Mouse (Mus musculus) liver, postnatal 0 days (tissue): ENCODE measurements around the gene Cct5. TPM values are rescaled to one million over a fixed set of nuclear protein-coding genes. Genes with fewer than 3 reads are reported as not detected.

Experiments
- ATAC-seq: fragments of 200-750 bp; cut with Nextera tagmentation; 2 replicates; pipeline ENCODE4 v1.8.0; 2017; ENCODE audit warnings: mild to moderate bottlenecking, moderate library complexity
- DNase-seq: peaks from one replicate; pipeline ENCODE4 v3.0.0-alpha.2; 2016
- H3K27ac ChIP-seq: fragments of 300-500 bp; sonication (generic); 2 replicates; pipeline ENCODE4 v1.5.1; 2014; ENCODE audit warnings: antibody characterized with exemption, moderate library complexity, mild to moderate bottlenecking, low read depth
- H3K27me3 ChIP-seq: fragments of 300-500 bp; sonication (generic); 2 replicates; pipeline ENCODE4 v1.6.1; 2014; ENCODE audit warnings: low read length, control low read depth, mixed read lengths; ENCODE audit not compliant: insufficient read depth
- H3K36me3 ChIP-seq: fragments of 300-500 bp; sonication (generic); replicated peaks from 2 replicates; pipeline ENCODE4 v1.6.1; 2014; ENCODE audit warnings: mild to moderate bottlenecking, control low read depth, low read length, moderate library complexity, mixed read lengths; ENCODE audit not compliant: insufficient read depth
- H3K4me1 ChIP-seq: fragments of 300-500 bp; sonication (generic); 2 replicates; pipeline ENCODE4 v1.6.1; 2014; ENCODE audit warnings: antibody characterized with exemption, mild to moderate bottlenecking, control low read depth; ENCODE audit not compliant: insufficient read depth
- H3K4me2 ChIP-seq: fragments of 300-500 bp; sonication (generic); 2 replicates; pipeline ENCODE4 v1.6.1; 2014; ENCODE audit warnings: low read depth, mild to moderate bottlenecking, low read length, moderate library complexity, mixed read lengths
- H3K4me3 ChIP-seq: fragments of 300-500 bp; sonication (generic); 2 replicates; pipeline ENCODE4 v1.5.1; 2014; ENCODE audit warnings: low read depth, low read length
- H3K9ac ChIP-seq: fragments of 300-500 bp; sonication (generic); replicated peaks from 2 replicates; pipeline ENCODE4 v1.6.1; 2014; ENCODE audit warnings: mild to moderate bottlenecking, moderate library complexity
- H3K9me3 ChIP-seq: fragments of 300-500 bp; sonication (generic); 2 replicates; pipeline ENCODE4 v1.6.1; 2016; ENCODE audit warnings: mild to moderate bottlenecking, control low read depth, low read length, mixed read lengths
- CTCF ChIP-seq: sonication (generic); IDR thresholded peaks from 2 replicates; pipeline ENCODE4 v1.5.1; 2016; ENCODE audit warnings: antibody characterized with exemption, low read depth
- EP300 ChIP-seq: IDR thresholded peaks from 2 replicates; pipeline ENCODE4 v1.6.1; 2016; ENCODE audit warnings: antibody characterized with exemption, low read depth, mild to moderate bottlenecking
- WGBS: fragments of 180-500 bp; shearing (Covaris S2); extraction: QIAGEN DNeasy Blood & Tissue Kit; methylation state at CpG from one replicate; pipeline ENCODE4 v1.1.7; 2014; ENCODE audit not compliant: insufficient replicate concordance; 5-methylcytosine and 5-hydroxymethylcytosine counted together
- polyA plus RNA-seq: library from polyadenylated mRNA; unstranded; fragments of >200 nt; fragmentation: Nextera tagmentation; extraction: Ambion mirVana; gene quantifications from 2 replicates; pipeline ENCODE4 v1.2.1, GENCODE M21; 2015

Gene Cct5
- polyA plus RNA-seq, 1 experiment from 2014 or later, result 168 TPM

DNA sequence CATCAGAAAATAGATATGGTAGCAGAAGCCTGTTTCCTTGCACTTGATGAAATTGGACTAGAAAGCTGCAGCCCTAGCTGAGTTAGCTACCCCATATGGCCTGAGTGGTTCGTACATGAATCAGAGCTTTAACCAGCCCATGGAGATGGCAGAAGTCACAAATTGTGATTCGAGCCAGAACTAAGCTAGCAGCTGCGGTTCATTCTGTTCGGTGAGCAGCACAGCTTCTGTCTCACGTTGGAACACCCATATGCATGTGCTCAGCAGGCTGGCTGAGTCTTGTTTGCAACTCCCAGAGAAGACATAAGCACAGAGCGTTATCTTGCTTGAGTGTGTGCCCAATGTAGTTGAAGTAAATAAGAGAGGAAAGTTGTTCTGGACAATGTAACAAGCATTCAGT lies 33.0 kb upstream of the Cct5 start:
- Histone ChIP-seq H3K27me3 (no peaks in the 10 kb centered on the region), H3K4me3 (no peak overlapping the region), H3K4me2 (no peak overlapping the region), H3K27ac (no peak overlapping the region), H3K4me1 (no peaks in the 10 kb centered on the region), H3K9me3 (no peaks in the 10 kb centered on the region), H3K36me3 (no peaks in the 10 kb centered on the region), H3K9ac (no peak overlapping the region)
- 76% methylated on average over 6 of the region's 6 CpGs for WGBS
- TF ChIP-seq EP300, result no peak
- TF ChIP-seq CTCF, result no peak
- ATAC-seq, result no peak
- no peak for DNase-seq

DNA sequence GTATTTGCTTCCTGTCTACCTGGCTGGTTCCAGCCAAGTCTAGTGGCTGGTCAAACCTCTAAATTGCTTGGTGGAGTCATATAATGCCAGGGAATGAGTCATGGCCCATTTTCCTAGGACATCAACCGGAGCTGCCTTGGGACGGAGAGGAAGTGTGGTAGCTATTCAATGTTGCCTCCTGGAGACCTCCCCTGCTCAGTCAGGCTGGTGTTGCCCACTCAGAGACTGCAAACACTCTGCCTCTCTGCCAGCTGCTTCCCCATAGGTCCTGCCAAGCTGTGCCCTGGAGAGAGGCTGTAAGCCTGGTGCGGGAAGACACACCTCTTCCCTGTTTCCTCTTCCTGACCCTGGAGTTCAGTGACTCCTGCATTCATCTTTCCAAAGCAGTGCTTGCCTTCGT lies 30.9 kb upstream of the Cct5 start:
- TF ChIP-seq CTCF, result no peak
- no peak for TF ChIP-seq EP300
- WGBS, result 60% methylated on average over 4 of the region's 4 CpGs

DNA sequence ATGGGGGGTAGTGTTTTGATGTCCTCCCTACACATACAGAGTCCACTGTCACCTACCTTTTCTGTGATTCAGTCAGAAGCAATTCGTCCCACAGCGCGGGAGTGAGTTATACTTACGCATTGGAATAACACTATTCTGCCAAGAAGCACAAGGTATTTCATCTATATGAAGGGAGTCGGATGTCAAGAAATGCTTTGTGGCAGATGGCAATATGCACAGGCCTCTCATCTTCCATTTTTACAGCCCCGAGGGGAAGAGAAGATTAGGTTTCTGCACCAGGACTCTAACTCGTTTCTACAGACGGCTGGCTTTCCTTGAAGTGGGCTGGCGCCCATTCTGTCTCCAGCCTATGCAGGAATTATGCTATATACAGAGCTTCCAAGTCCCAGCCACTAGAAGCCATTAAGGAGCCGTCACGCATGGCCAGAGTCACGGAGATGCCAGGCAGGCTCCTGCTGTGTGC lies 29.8 kb upstream of the Cct5 start:
- 86% methylated on average over 12 of the region's 12 CpGs for WGBS
- Histone ChIP-seq H3K9me3 (no peaks in the 10 kb centered on the region), H3K4me3 (no peak overlapping the region), H3K9ac (no peak overlapping the region), H3K4me2 (no peak overlapping the region), H3K27me3 (no peaks in the 10 kb centered on the region), H3K36me3 (no peaks in the 10 kb centered on the region), H3K27ac (no peak overlapping the region), H3K4me1 (no peaks in the 10 kb centered on the region)
- no peak for ATAC-seq
- DNase-seq, result no peak
- TF ChIP-seq CTCF (no peak), EP300 (no peak)

More for the DNA sequence above, 30.9 kb upstream of the Cct5 start:
- ATAC-seq (no peak), DNase-seq (no peak)
- no peak overlapping the region for H3K9ac ChIP-seq
- no peak overlapping the region for H3K4me3 ChIP-seq
- H3K27ac ChIP-seq, result no peak overlapping the region
- H3K9me3 ChIP-seq, result no peaks in the 10 kb centered on the region
- no peaks in the 10 kb centered on the region for H3K36me3 ChIP-seq
- no peaks in the 10 kb centered on the region for H3K4me1 ChIP-seq
- H3K4me2 ChIP-seq, result no peak overlapping the region
- no peaks in the 10 kb centered on the region for H3K27me3 ChIP-seq

DNA sequence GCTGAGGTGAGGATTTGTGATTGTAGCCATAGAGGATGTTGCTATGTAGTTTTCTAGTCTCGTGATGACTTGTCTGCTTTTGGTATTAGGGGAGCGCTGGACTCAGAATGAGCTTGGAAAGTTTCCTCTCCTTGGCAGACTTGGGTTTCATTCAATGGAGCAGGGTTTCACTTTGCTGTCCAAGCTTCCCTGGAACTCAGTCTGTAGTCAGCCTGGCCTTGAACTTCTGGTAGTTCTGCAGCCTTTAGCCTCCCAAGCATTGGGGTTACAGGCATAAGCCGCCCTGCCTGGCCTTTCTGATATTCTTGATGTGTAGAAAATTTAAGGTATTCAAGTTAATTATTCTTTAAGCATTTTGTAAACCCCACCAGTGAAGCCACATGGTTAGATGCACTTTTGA lies 28.0 kb upstream of the Cct5 start:
- ATAC-seq (no peak), DNase-seq (no peak)
- 82% methylated on average over 3 of the region's 3 CpGs for WGBS
- no peak overlapping the region for H3K27ac ChIP-seq
- H3K36me3 ChIP-seq, result no peaks in the 10 kb centered on the region
- no peak overlapping the region for H3K4me3 ChIP-seq
- no peaks in the 10 kb centered on the region for H3K9me3 ChIP-seq
- no peak overlapping the region for H3K9ac ChIP-seq
- H3K4me2 ChIP-seq, result no peak overlapping the region
- TF ChIP-seq CTCF, result no peak
- no peak for TF ChIP-seq EP300
- H3K4me1 ChIP-seq, result no peaks in the 10 kb centered on the region
- H3K27me3 ChIP-seq, result no peaks in the 10 kb centered on the region

DNA sequence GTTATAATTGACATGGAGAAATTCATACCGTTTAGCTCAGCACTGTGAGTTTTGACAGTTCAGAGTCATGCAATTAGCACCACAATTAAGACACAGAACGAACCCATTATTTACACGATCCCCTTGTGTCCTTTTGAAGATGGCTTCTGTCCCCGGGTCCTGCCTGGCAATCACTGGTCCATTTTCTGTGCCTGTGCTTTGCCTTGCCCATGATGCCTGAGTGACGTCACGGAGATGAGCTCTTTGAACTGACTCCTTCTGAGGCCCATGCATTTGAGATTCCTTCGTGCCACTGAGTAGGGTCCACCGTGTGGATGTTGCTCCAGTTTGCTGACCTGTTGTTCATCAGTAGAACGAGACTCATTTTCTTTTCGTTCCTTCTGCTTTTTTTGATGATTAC lies 26.6 kb upstream of the Cct5 start:
- DNase-seq (no peak), ATAC-seq (no peak)
- Histone ChIP-seq H3K4me1 (no peaks in the 10 kb centered on the region), H3K27me3 (no peaks in the 10 kb centered on the region), H3K9me3 (peaks cover 3% of the 10 kb centered on the region; the same call in 1 of the 2 replicates), H3K9ac (no peak overlapping the region), H3K4me3 (no peak overlapping the region), H3K4me2 (no peak overlapping the region), H3K36me3 (no peaks in the 10 kb centered on the region), H3K27ac (0 out of 2 replicates have a peak overlapping the region, but pooled peaks have one; percentile 17)
- WGBS, result 75% methylated on average over 10 of the region's 10 CpGs
- TF ChIP-seq EP300 (no peak), CTCF (no peak)

DNA sequence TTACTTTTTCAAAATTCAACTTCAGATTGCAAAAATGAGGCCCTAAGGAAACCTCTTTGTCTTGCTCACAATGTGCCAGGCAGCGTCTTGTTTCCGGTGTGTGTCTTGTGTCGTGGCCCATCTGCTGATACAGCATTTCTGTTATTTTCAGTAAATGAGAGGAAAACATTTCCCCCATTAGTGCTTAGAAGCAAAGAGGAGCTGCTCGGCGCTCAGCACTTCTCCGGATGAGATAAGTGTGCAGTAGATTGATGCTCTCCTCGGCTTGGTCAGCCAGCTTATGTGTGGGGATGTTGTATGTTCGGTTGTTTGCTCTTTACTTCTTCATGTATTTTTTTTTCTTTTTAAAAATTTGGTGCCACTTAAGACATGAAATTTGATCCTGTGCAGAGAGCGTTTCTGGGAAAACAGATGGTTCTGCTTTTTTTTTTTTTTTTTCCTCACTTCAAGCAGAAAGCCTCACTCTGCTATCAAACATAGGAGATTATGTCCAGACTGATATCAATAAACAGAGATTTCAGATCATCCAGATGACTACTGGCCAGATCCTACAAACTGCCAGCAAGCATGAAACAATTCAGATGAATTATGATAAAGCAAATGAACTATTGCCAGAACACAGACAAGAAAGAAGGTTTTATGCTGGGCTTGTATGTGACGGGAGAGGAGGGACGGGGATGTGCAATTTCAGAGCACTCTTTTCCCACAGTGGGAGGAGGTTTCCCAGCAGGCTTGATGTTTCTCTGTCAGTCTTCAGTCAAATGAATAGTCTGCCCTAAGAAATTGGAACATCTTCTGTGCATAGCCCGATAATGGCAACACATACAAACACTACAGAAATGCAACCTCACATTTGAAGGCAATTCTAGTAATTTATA lies 25.9 kb upstream of the Cct5 start:
- Histone ChIP-seq H3K4me2 (no peak overlapping the region), H3K27ac (peak overlapping the region; percentile 17; the same call in 1 of the 2 replicates), H3K9ac (no peak overlapping the region), H3K27me3 (no peaks in the 10 kb centered on the region), H3K36me3 (no peaks in the 10 kb centered on the region), H3K4me3 (no peak overlapping the region), H3K4me1 (no peaks in the 10 kb centered on the region), H3K9me3 (peaks cover 3% of the 10 kb centered on the region; the same call in 1 of the 2 replicates)
- no peak for TF ChIP-seq EP300
- TF ChIP-seq CTCF, result no peak
- ATAC-seq (0 out of 2 replicates have a peak, but pooled peaks have one; percentile 21), DNase-seq (no peak)
- 55% methylated on average over 12 of the region's 12 CpGs for WGBS
